Mouse (Mus musculus): Measurements from ENCODE around the gene Itm2c.

DNA sequence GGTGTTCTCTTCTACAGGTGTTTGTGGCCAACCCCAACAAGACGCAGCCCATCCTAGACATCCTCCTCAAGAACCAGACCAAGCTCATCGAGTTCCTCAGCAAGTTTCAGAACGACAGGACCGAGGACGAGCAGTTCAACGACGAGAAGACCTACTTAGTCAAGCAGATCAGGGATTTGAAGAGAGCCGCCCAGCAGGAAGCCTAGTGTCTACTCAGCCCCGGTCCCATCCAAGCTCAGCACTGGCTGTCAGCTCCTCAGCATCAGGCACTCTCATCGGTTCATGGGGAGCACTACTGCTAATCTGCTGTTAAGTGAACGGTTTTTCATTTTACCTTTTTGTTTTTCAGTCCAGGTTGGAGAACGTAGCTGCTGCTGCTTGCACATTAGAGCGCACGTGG lies 45.1 kb upstream of the Itm2c start:
- no peak for TF ChIP-seq POLR2A (IDR thresholded peaks at IDR 0.05; ENCODE audit: low read depth, low read length)
- no peak for TF ChIP-seq CTCF (IDR thresholded peaks at IDR 0.05; ENCODE audit: extremely low read depth, insufficient read depth, insufficient read length, insufficient replicate concordance)

All from spleen, adult 2 months (tissue).